In the genomic region with DNA sequence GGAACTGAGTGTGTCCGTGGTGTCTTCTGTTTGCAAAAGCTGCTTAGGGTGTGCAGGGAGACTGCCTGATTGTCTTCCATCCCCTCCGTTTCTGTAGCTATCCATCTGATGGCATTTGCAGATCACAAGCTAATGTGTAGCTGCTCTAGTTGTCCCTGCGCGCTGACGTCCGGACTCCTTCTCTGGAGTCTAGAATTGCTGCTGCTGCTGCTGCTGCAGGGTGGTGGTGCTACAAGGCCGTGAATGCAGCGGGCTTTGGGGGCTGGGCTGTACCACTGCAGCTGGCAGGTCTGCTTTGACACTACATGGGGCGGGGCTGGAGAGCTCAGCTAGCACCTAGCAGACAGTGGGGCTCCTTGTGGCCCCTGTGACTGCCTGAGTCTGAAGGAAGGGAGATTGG, we compare ENCODE assay signal across 8 mouse cellular contexts. TPM values are rescaled to one million over a fixed set of nuclear protein-coding genes. Genes with fewer than 3 reads are reported as not detected.
A peak's percentile ranks its signal among the peaks of the same experiment; 100 is the strongest.
DNase-seq lines count a peak whose midpoint lies in the region; ATAC-seq and TF ChIP-seq lines count a peak whose summit lies in the region.

No protein-coding gene starts in this region.

- H3K4me3 ChIP-seq in intestine, embryonic 14.5 days (ENCODE audit: low read depth, low read length): no peak overlapping the region
- no peak overlapping the region for H3K4me3 ChIP-seq in intestine, embryonic 16.5 days (ENCODE audit: low read length)
- H3K4me3 ChIP-seq in embryonic facial prominence, embryonic 11.5 days (ENCODE audit: low read depth, low read length): no peak overlapping the region
- peak overlapping the region; percentile 75 for H3K4me3 ChIP-seq in hindbrain, postnatal 0 days (ENCODE audit: low read length)
- no peak overlapping the region for H3K4me3 ChIP-seq in midbrain, embryonic 10.5 days

- peaks cover 39% of the 10 kb centered on the region for H3K27me3 ChIP-seq in intestine, embryonic 14.5 days (replicated peaks; ENCODE audit: control insufficient read depth, insufficient read depth, low read length)
- H3K27me3 ChIP-seq in intestine, embryonic 16.5 days (replicated peaks; ENCODE audit: control insufficient read depth, insufficient read depth, low read length): peaks cover 30% of the 10 kb centered on the region
- H3K27me3 ChIP-seq in embryonic facial prominence, embryonic 11.5 days (ENCODE audit: control insufficient read depth, insufficient read depth, low read length): peaks cover 24% of the 10 kb centered on the region
- no peaks in the 10 kb centered on the region for H3K27me3 ChIP-seq in hindbrain, postnatal 0 days (ENCODE audit: insufficient read depth, low read length)
- H3K27me3 ChIP-seq in midbrain, embryonic 10.5 days (ENCODE audit: low read depth, poor library complexity, severe bottlenecking): peaks cover 60% of the 10 kb centered on the region

- H3K27ac ChIP-seq in intestine, embryonic 14.5 days (ENCODE audit: low read depth): no peak overlapping the region
- no peak overlapping the region for H3K27ac ChIP-seq in intestine, embryonic 16.5 days (ENCODE audit: low read length)
- no peak overlapping the region for H3K27ac ChIP-seq in embryonic facial prominence, embryonic 11.5 days (replicated peaks; ENCODE audit: low read depth, low read length)
- peak overlapping the region; percentile 90 for H3K27ac ChIP-seq in hindbrain, postnatal 0 days
- no peak overlapping the region for H3K27ac ChIP-seq in midbrain, embryonic 10.5 days (replicated peaks)

- peak; percentile 80 for TF ChIP-seq CTCF in hindbrain, postnatal 0 days (IDR thresholded peaks at IDR 0.05; ENCODE audit: low read depth)

- H3K4me1 ChIP-seq in intestine, embryonic 14.5 days (replicated peaks; ENCODE audit: control insufficient read depth, insufficient read depth, low read length): peaks cover 12% of the 10 kb centered on the region; the same call in 1 of the 2 replicates
- H3K4me1 ChIP-seq in intestine, embryonic 16.5 days (ENCODE audit: control insufficient read depth, insufficient read depth, low read length): 0 out of 2 replicates have a peak, but pooled peaks cover 3% of the 10 kb centered on the region
- peaks cover 5% of the 10 kb centered on the region for H3K4me1 ChIP-seq in embryonic facial prominence, embryonic 11.5 days (ENCODE audit: control insufficient read depth, insufficient read depth, low read length)
- H3K4me1 ChIP-seq in hindbrain, postnatal 0 days (ENCODE audit: insufficient read depth, low read length): 0 out of 2 replicates have a peak, but pooled peaks cover under 1% of the 10 kb centered on the region
- peaks cover 27% of the 10 kb centered on the region for H3K4me1 ChIP-seq in midbrain, embryonic 10.5 days

- H3K36me3 ChIP-seq in intestine, embryonic 14.5 days (ENCODE audit: control insufficient read depth, insufficient read depth, low read length): no peaks in the 10 kb centered on the region
- no peaks in the 10 kb centered on the region for H3K36me3 ChIP-seq in intestine, embryonic 16.5 days (ENCODE audit: control insufficient read depth, insufficient read depth, low read length)
- no peaks in the 10 kb centered on the region for H3K36me3 ChIP-seq in embryonic facial prominence, embryonic 11.5 days (replicated peaks; ENCODE audit: control insufficient read depth, insufficient read depth, low read depth, low read length)
- no peaks in the 10 kb centered on the region for H3K36me3 ChIP-seq in hindbrain, postnatal 0 days (ENCODE audit: insufficient read depth, low read length)
- no peaks in the 10 kb centered on the region for H3K36me3 ChIP-seq in midbrain, embryonic 10.5 days

- no peaks in the 10 kb centered on the region for H3K9me3 ChIP-seq in intestine, embryonic 14.5 days (ENCODE audit: control insufficient read depth, low read length)
- H3K9me3 ChIP-seq in intestine, embryonic 16.5 days (ENCODE audit: control insufficient read depth, low read length): no peaks in the 10 kb centered on the region
- no peaks in the 10 kb centered on the region for H3K9me3 ChIP-seq in embryonic facial prominence, embryonic 11.5 days (replicated peaks; ENCODE audit: control insufficient read depth, low read length)
- no peaks in the 10 kb centered on the region for H3K9me3 ChIP-seq in hindbrain, postnatal 0 days (ENCODE audit: low read length)
- no peaks in the 10 kb centered on the region for H3K9me3 ChIP-seq in midbrain, embryonic 10.5 days (replicated peaks)

- peak; percentile 56 for DNase-seq in intestine, embryonic 14.5 days (ENCODE audit: low spot score)
- peak; percentile 54 for DNase-seq in embryonic facial prominence, embryonic 11.5 days (ENCODE audit: low spot score)
- peak; percentile 90 for DNase-seq in hindbrain, postnatal 0 days (ENCODE audit: low spot score)
- DNase-seq in midbrain, embryonic 10.5 days (ENCODE audit: low spot score): peak; percentile 47
- peak; percentile 3 for DNase-seq in yolk sac, embryonic 10.5 days (ENCODE audit: low spot score)
- no peak for DNase-seq in spleen, postnatal 10 days (ENCODE audit: low spot score in 2 of 2)
- no peak for DNase-seq in adrenal gland, postnatal 14 days

- WGBS in intestine, embryonic 14.5 days: 1% methylated on average over 9 of the region's 9 CpGs
- WGBS in intestine, embryonic 16.5 days: 3% methylated on average over 9 of the region's 9 CpGs
- 0% methylated on average over 9 of the region's 9 CpGs for WGBS in embryonic facial prominence, embryonic 11.5 days
- WGBS in hindbrain, postnatal 0 days: 2% methylated on average over 9 of the region's 9 CpGs
- WGBS in midbrain, embryonic 10.5 days: 1% methylated on average over 9 of the region's 9 CpGs

- H3K9ac ChIP-seq in intestine, embryonic 14.5 days (ENCODE audit: low read length): no peak overlapping the region
- no peak overlapping the region for H3K9ac ChIP-seq in intestine, embryonic 16.5 days (ENCODE audit: low read depth, low read length)
- H3K9ac ChIP-seq in embryonic facial prominence, embryonic 11.5 days (replicated peaks; ENCODE audit: low read length): no peak overlapping the region
- H3K9ac ChIP-seq in hindbrain, postnatal 0 days (replicated peaks; ENCODE audit: low read length): peak overlapping the region; percentile 71

- ATAC-seq in intestine, embryonic 14.5 days (replicated peaks; ENCODE audit: low FRiP score, low TSS enrichment, low read depth): no peak
- ATAC-seq in intestine, embryonic 16.5 days: no peak
- no peak for ATAC-seq in embryonic facial prominence, embryonic 11.5 days (replicated peaks; ENCODE audit: insufficient number of reproducible peaks, low FRiP score, low TSS enrichment, low read depth)
- peak; percentile 86 for ATAC-seq in hindbrain, postnatal 0 days

- H3K4me2 ChIP-seq in intestine, embryonic 14.5 days (ENCODE audit: low read length): no peak overlapping the region
- no peak overlapping the region for H3K4me2 ChIP-seq in intestine, embryonic 16.5 days (ENCODE audit: low read depth, low read length)
- no peak overlapping the region for H3K4me2 ChIP-seq in embryonic facial prominence, embryonic 11.5 days (ENCODE audit: low read depth, low read length)
- peak overlapping the region; percentile 58 for H3K4me2 ChIP-seq in hindbrain, postnatal 0 days (ENCODE audit: low read depth, low read length)

RNA-seq across cellular contexts. Expression of a gene that starts 3.2 kb away (rescaled TPM):
- 2.3 and 2.5 TPM in 2 replicates for polyA plus RNA-seq in intestine, embryonic 14.5 days (2014; fragmentation: Nextera tagmentation; extraction: Ambion mirVana)
- 1.3 and 1.4 TPM in 2 replicates for polyA plus RNA-seq in intestine, embryonic 16.5 days (2015; fragmentation: Nextera tagmentation; extraction: Ambion mirVana)
- polyA plus RNA-seq in embryonic facial prominence, embryonic 11.5 days (2014; fragmentation: Nextera tagmentation; extraction: Ambion mirVana): 1.9 and 2.5 TPM in 2 replicates
- total RNA-seq in hindbrain, postnatal 0 days (2014; rRNA removed): 92.1 and 97.0 TPM in 2 replicates
- polyA plus RNA-seq in hindbrain, postnatal 0 days (2015; fragmentation: Nextera tagmentation; extraction: Ambion mirVana): 64.3 and 65.7 TPM in 2 replicates
- polyA plus RNA-seq in midbrain, embryonic 10.5 days (2016; fragmentation: Nextera tagmentation; extraction: Ambion mirVana): 0.73 and 0.94 TPM in 2 replicates
- 0.33 TPM in 1 of 2 replicates, not detected in the other for total RNA-seq in adrenal gland, postnatal 14 days (2021)

Comparison
In these comparisons a context has a peak if more than half of its experiments do, and no peak if none do; other contexts are left out.
1. DNase-seq: peak in intestine, embryonic 14.5 days (single experiment), embryonic facial prominence, embryonic 11.5 days (single experiment), hindbrain, postnatal 0 days (single experiment), midbrain, embryonic 10.5 days (single experiment) and yolk sac, embryonic 10.5 days (single experiment); none in spleen, postnatal 10 days (0 of 2) and adrenal gland, postnatal 14 days (single experiment).
2. RNA of a gene that starts 3.2 kb away (polyA plus RNA-seq): 64.3 to 65.7 TPM in hindbrain, postnatal 0 days; 2.3 to 2.5 TPM in intestine, embryonic 14.5 days, 1.9 to 2.5 TPM in embryonic facial prominence, embryonic 11.5 days, 1.3 to 1.4 TPM in intestine, embryonic 16.5 days and 0.73 to 0.94 TPM in midbrain, embryonic 10.5 days; every median in the first group is over 10 times any median in the second.